Mouse (Mus musculus) forebrain, embryonic 14.5 days (tissue): ENCODE results near the gene St6gal1. TPM values are rescaled to one million over a fixed set of nuclear protein-coding genes. Genes with fewer than 3 reads are reported as not detected.

Experiments used
- ATAC-seq: fragments of 200-750 bp; cut with Nextera tagmentation; 2 replicates; pipeline ENCODE4 v1.8.0; 2017; ENCODE audit warnings: mild to moderate bottlenecking, moderate library complexity
- DNase-seq: peaks from one replicate; pipeline ENCODE4 v3.0.0-alpha.2; 2015; ENCODE audit warnings: low spot score
- H3K27ac ChIP-seq: fragments of 300-500 bp; sonication (generic); 2 replicates; pipeline ENCODE4 v1.5.1; 2014; ENCODE audit warnings: low read depth, mild to moderate bottlenecking, control low read depth, low read length, moderate library complexity
- H3K27me3 ChIP-seq: fragments of 300-500 bp; sonication (generic); replicated peaks from 2 replicates; pipeline ENCODE4 v1.6.1; 2014; ENCODE audit warnings: low read length, control low read depth, mixed read lengths; ENCODE audit not compliant: control insufficient read depth, insufficient read depth
- H3K36me3 ChIP-seq: fragments of 300-500 bp; sonication (generic); 2 replicates; pipeline ENCODE4 v1.6.1; 2014; ENCODE audit warnings: low read length, control low read depth; ENCODE audit not compliant: control insufficient read depth, insufficient read depth
- H3K4me1 ChIP-seq: fragments of 300-500 bp; sonication (generic); 2 replicates; pipeline ENCODE4 v1.6.1; 2014; ENCODE audit warnings: antibody characterized with exemption, low read length, control low read depth; ENCODE audit not compliant: control insufficient read depth, insufficient read depth
- H3K4me2 ChIP-seq: fragments of 300-500 bp; sonication (generic); 2 replicates; pipeline ENCODE4 v1.6.1; 2014; ENCODE audit warnings: mild to moderate bottlenecking, control low read depth, low read length
- H3K4me3 ChIP-seq: fragments of 300-500 bp; sonication (generic); 2 replicates; pipeline ENCODE4 v1.5.1; 2014; ENCODE audit warnings: low read depth, low read length, control low read depth
- H3K9ac ChIP-seq: fragments of 300-500 bp; sonication (generic); 2 replicates; pipeline ENCODE4 v1.6.1; 2014; ENCODE audit warnings: mild to moderate bottlenecking, low read length, control low read depth, moderate library complexity
- H3K9me3 ChIP-seq: fragments of 300-500 bp; sonication (generic); replicated peaks from 2 replicates; pipeline ENCODE4 v1.6.1; 2016; ENCODE audit warnings: low read length, control low read depth, mixed read lengths; ENCODE audit not compliant: control insufficient read depth
- WGBS: fragments of 180-500 bp; shearing (Covaris S2); extraction: QIAGEN DNeasy Blood & Tissue Kit; methylation state at CpG from one replicate; pipeline ENCODE4 v1.1.7; 2014; 5-methylcytosine and 5-hydroxymethylcytosine counted together
- polyA plus RNA-seq: library from polyadenylated mRNA; unstranded; fragments of >200 nt; fragmentation: Nextera tagmentation; extraction: Ambion mirVana; gene quantifications from 2 replicates; pipeline ENCODE4 v1.2.1, GENCODE M21; 2014

Gene St6gal1
- polyA plus RNA-seq, 1 experiment from 2014 or later, result 46.0 TPM

DNA sequence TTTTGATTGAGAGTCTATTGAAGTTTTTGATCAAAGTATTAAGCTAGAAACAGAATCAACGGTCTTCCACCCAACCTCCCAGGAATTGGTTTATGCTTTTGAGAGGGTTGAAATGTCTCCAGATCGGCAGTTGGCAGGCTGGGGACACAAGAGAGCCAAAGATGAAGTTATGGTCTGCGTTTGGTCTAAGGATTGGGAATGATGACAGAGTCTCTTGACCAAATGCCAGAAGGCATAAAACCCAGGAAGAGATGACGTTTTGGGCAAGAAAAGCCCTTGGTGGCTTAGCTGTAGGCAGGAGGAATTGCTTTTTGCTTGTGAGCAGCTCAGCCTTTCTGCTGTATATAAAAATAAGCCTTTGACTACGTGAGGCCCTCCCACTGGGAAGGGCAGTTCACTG lies 67.0 kb downstream of the St6gal1 start:
- 67% methylated on average over 5 of the region's 5 CpGs for WGBS
- no peaks in the 10 kb centered on the region for H3K4me1 ChIP-seq
- ATAC-seq, result no peak
- no peak overlapping the region for H3K4me3 ChIP-seq
- no peaks in the 10 kb centered on the region for H3K27me3 ChIP-seq
- H3K9ac ChIP-seq, result no peak overlapping the region
- H3K9me3 ChIP-seq, result no peaks in the 10 kb centered on the region
- H3K27ac ChIP-seq, result no peak overlapping the region
- no peaks in the 10 kb centered on the region for H3K36me3 ChIP-seq
- H3K4me2 ChIP-seq, result no peak overlapping the region
- DNase-seq, result peak; percentile 13

GRCm38 (mm10) chr16:23294236-23294635 lies 69.7 kb downstream of the St6gal1 start:
- Histone ChIP-seq H3K4me3 (no peak overlapping the region), H3K27me3 (no peaks in the 10 kb centered on the region), H3K4me2 (no peak overlapping the region), H3K9ac (no peak overlapping the region), H3K4me1 (no peaks in the 10 kb centered on the region), H3K27ac (no peak overlapping the region), H3K9me3 (no peaks in the 10 kb centered on the region), H3K36me3 (no peaks in the 10 kb centered on the region)
- 91% methylated on average over 3 of the region's 3 CpGs for WGBS
- no peak for ATAC-seq
- DNase-seq, result no peak

DNA sequence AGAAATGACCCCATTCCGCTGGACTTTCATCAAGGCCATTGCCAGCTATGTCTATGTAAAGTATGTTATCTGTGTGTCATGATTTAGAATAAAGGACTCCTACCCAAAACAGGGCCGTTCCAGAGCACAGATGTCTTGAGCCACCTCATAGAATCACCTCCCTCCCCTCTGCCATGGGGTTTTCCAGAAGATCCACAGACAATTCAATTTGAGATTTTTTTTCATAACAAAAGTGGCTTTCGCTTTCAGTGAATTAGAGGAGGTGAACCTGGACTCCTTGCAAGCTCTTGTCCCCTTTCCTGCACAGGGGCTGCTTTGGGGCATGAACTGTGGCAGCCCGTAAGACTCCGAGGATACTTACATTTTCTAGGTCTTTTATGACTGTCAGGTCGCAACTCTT lies 70.2 kb downstream of the St6gal1 start:
- ATAC-seq (no peak), DNase-seq (no peak)
- H3K4me2 ChIP-seq, result no peak overlapping the region
- WGBS, result 93% methylated on average over 6 of the region's 6 CpGs
- H3K9ac ChIP-seq, result no peak overlapping the region
- H3K9me3 ChIP-seq, result no peaks in the 10 kb centered on the region
- no peaks in the 10 kb centered on the region for H3K4me1 ChIP-seq
- no peaks in the 10 kb centered on the region for H3K36me3 ChIP-seq
- no peak overlapping the region for H3K4me3 ChIP-seq
- no peaks in the 10 kb centered on the region for H3K27me3 ChIP-seq
- H3K27ac ChIP-seq, result no peak overlapping the region

GRCm38 (mm10) chr16:23295720-23296119 lies 71.2 kb downstream of the St6gal1 start:
- ATAC-seq (no peak), DNase-seq (no peak)
- H3K4me3 ChIP-seq, result no peak overlapping the region
- no peak overlapping the region for H3K4me2 ChIP-seq
- H3K9ac ChIP-seq, result no peak overlapping the region
- H3K9me3 ChIP-seq, result no peaks in the 10 kb centered on the region
- no peak overlapping the region for H3K27ac ChIP-seq
- no peaks in the 10 kb centered on the region for H3K27me3 ChIP-seq
- H3K4me1 ChIP-seq, result no peaks in the 10 kb centered on the region
- WGBS, result 84% methylated on average over 5 of the region's 5 CpGs
- H3K36me3 ChIP-seq, result no peaks in the 10 kb centered on the region

- Histone ChIP-seq H3K4me2 (no peak overlapping the region), H3K9me3 (no peaks in the 10 kb centered on the region), H3K36me3 (no peaks in the 10 kb centered on the region), H3K4me3 (no peak overlapping the region), H3K27me3 (no peaks in the 10 kb centered on the region), H3K4me1 (no peaks in the 10 kb centered on the region), H3K27ac (no peak overlapping the region), H3K9ac (no peak overlapping the region)
- DNase-seq (no peak), ATAC-seq (no peak)
- WGBS, result 97% methylated on average over 3 of the region's 3 CpGs
These were observed 72.2 kb downstream of the St6gal1 start for GRCm38 (mm10) chr16:23296721-23297120.

DNA sequence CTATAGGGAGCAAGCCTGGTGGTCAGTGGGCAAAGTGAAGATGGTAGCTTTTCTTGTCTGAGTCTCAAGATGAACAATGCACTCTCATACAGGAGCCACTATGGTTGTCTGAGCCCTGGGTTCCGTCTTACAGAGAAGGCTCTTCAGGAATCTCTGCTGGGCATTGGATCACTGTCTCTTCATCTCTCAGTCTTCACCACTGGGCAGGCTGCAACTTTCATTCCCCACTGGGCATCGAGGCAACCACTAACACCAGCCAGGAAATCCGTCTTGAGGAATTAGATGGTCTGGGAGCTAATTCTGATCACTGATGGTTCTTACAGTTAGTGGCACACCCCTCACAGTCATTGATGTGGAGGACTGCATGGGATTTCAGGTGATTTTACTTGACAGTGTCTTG lies 73.9 kb downstream of the St6gal1 start:
- ATAC-seq (no peak), DNase-seq (no peak)
- H3K36me3 ChIP-seq, result no peaks in the 10 kb centered on the region
- H3K27me3 ChIP-seq, result no peaks in the 10 kb centered on the region
- H3K9me3 ChIP-seq, result no peaks in the 10 kb centered on the region
- WGBS, result 99% methylated on average over 3 of the region's 3 CpGs
- H3K9ac ChIP-seq, result no peak overlapping the region
- H3K4me1 ChIP-seq, result no peaks in the 10 kb centered on the region
- no peak overlapping the region for H3K4me2 ChIP-seq
- no peak overlapping the region for H3K27ac ChIP-seq
- H3K4me3 ChIP-seq, result no peak overlapping the region

DNA sequence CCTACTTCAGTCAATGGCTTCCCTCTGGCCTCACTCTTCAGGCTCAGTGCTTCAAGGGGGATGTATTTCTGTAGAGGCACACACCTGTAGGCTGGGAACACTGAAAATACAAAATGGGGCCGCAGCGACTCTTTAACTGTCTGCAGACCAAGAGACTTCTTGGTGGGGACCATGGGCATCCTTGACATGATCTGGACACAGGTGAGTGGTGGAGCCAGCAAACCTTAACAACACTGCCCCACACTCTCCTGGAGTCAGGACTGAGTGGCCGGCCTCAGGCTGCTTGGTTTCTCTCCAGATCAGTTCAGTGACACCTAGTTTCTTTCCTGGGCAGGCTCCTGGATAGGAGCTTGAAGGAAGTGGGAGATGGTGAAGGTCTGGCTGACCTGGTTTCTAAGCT lies 74.4 kb downstream of the St6gal1 start:
- H3K27ac ChIP-seq, result no peak overlapping the region
- WGBS, result 94% methylated on average over 3 of the region's 3 CpGs
- no peak for DNase-seq
- no peak overlapping the region for H3K9ac ChIP-seq
- no peaks in the 10 kb centered on the region for H3K4me1 ChIP-seq
- H3K9me3 ChIP-seq, result no peaks in the 10 kb centered on the region
- no peaks in the 10 kb centered on the region for H3K36me3 ChIP-seq
- no peaks in the 10 kb centered on the region for H3K27me3 ChIP-seq
- H3K4me3 ChIP-seq, result no peak overlapping the region
- no peak for ATAC-seq
- H3K4me2 ChIP-seq, result no peak overlapping the region

DNA sequence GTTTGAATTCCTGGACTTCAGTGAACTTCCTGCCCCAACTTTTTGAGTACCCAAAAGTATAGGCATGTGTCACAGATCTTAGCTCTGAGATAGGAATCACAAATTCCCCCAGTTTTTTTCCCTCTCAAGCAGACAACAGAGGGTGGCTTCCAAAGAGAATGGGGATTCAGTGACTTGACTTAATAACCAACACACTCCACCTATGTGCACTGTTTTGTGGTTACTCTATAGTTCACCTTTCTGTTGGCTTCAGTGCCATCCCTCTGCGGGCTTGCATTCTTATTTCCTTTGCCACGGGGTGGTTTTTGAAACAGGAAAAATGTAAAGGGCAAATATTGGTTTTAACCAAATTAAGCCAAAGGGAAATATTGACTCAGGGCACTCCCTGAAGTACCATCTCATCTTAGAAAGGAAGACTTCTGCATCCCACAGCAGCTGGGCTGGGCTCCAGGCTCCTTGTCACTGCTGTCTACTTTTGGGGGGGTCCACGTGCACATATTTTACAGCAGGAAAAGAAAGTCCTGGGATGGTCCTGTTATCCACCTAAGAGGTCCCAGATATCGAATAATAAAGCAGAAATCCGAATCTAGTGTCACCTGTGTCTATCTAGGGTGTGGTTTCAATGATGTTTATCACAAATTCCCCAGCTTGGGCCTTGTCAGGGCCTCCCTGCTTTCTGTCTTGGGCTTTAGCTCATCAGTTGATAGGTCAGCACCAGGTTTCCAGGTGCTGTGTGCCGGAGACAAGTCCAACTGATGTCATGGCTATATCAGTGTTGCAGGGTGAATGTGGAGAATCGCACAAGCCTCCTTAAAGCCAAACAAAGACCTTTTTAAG lies 75.6 kb downstream of the St6gal1 start:
- no peak for ATAC-seq
- DNase-seq, result no peak
- H3K9me3 ChIP-seq, result no peaks in the 10 kb centered on the region
- no peak overlapping the region for H3K27ac ChIP-seq
- WGBS, result 86% methylated on average over 7 of the region's 7 CpGs
- H3K4me3 ChIP-seq, result no peak overlapping the region
- H3K9ac ChIP-seq, result no peak overlapping the region
- H3K4me1 ChIP-seq, result no peaks in the 10 kb centered on the region
- no peaks in the 10 kb centered on the region for H3K27me3 ChIP-seq
- no peak overlapping the region for H3K4me2 ChIP-seq
- H3K36me3 ChIP-seq, result no peaks in the 10 kb centered on the region

DNA sequence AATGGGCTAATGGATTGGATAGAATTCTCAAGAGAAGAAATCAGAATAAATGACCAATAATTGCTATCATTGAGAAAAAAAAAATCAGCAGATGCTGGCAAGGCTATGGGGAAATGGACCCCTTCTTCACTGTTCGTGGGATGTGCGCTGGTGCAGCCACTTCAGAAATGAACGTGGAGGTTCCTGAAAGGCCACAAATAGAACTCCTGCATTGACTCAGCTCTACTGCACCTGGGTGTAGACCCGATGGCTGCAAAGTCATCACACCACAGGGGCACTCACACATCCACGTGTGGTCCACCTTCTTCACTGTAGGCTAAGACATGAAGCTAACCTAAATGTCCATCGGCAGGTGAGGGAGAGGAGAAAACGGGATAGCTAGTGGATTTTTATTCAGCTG lies 77.2 kb downstream of the St6gal1 start:
- no peaks in the 10 kb centered on the region for H3K36me3 ChIP-seq
- no peaks in the 10 kb centered on the region for H3K27me3 ChIP-seq
- no peak overlapping the region for H3K4me2 ChIP-seq
- no peak overlapping the region for H3K27ac ChIP-seq
- no peak overlapping the region for H3K9ac ChIP-seq
- ATAC-seq, result no peak
- no peaks in the 10 kb centered on the region for H3K4me1 ChIP-seq
- no peak overlapping the region for H3K4me3 ChIP-seq
- H3K9me3 ChIP-seq, result no peaks in the 10 kb centered on the region
- 89% methylated on average over 7 of the region's 7 CpGs for WGBS
- DNase-seq, result no peak
